Mouse (Mus musculus) liver, embryonic 16.5 days (tissue): ENCODE results near the gene Ttc39a. TPM values are rescaled to one million over a fixed set of nuclear protein-coding genes. Genes with fewer than 3 reads are reported as not detected.

ENCODE experiments used
- ATAC-seq: fragments of 200-750 bp; cut with Nextera tagmentation; 2 replicates; pipeline ENCODE4 v1.8.0; 2017; ENCODE audit warnings: low read depth, mild to moderate bottlenecking, moderate number of reproducible peaks, moderate library complexity
- H3K27ac ChIP-seq: fragments of 300-500 bp; sonication (generic); 2 replicates; pipeline ENCODE4 v1.5.1; 2014; ENCODE audit warnings: mild to moderate bottlenecking, low read length
- H3K27me3 ChIP-seq: fragments of 300-500 bp; sonication (generic); 2 replicates; pipeline ENCODE4 v1.6.1; 2014; ENCODE audit warnings: low read depth, low read length, mixed read lengths; ENCODE audit not compliant: control insufficient read depth, insufficient read depth
- H3K36me3 ChIP-seq: fragments of 300-500 bp; sonication (generic); 2 replicates; pipeline ENCODE4 v1.6.1; 2014; ENCODE audit warnings: mild to moderate bottlenecking; ENCODE audit not compliant: control insufficient read depth, insufficient read depth
- H3K4me1 ChIP-seq: fragments of 300-500 bp; sonication (generic); 2 replicates; pipeline ENCODE4 v1.6.1; 2014; ENCODE audit warnings: low read depth, low read length, mixed read lengths; ENCODE audit not compliant: control insufficient read depth
- H3K4me2 ChIP-seq: fragments of 300-500 bp; sonication (generic); 2 replicates; pipeline ENCODE4 v1.6.1; 2014; ENCODE audit warnings: low read depth, low read length, mixed read lengths
- H3K4me3 ChIP-seq: fragments of 300-500 bp; sonication (generic); 2 replicates; pipeline ENCODE4 v1.5.1; 2014; ENCODE audit warnings: low read depth, mild to moderate bottlenecking, low read length
- H3K9ac ChIP-seq: fragments of 300-500 bp; sonication (generic); 2 replicates; pipeline ENCODE4 v1.6.1; 2014; ENCODE audit warnings: low read depth, low read length
- H3K9me3 ChIP-seq: fragments of 300-500 bp; sonication (generic); replicated peaks from 2 replicates; pipeline ENCODE4 v1.6.1; 2016; ENCODE audit warnings: low read length; ENCODE audit not compliant: control insufficient read depth
- WGBS: fragments of 180-500 bp; shearing (Covaris S2); extraction: QIAGEN DNeasy Blood & Tissue Kit; methylation state at CpG from one replicate; pipeline ENCODE4 v1.1.7; 2014; ENCODE audit not compliant: insufficient replicate concordance; 5-methylcytosine and 5-hydroxymethylcytosine counted together
- polyA plus RNA-seq: library from polyadenylated mRNA; unstranded; fragments of >200 nt; fragmentation: Nextera tagmentation; extraction: Ambion mirVana; gene quantifications from 2 replicates; pipeline ENCODE4 v1.2.1, GENCODE M21; 2015

Gene Ttc39a
- polyA plus RNA-seq, 1 experiment from 2014 or later, result 11.8 TPM

DNA sequence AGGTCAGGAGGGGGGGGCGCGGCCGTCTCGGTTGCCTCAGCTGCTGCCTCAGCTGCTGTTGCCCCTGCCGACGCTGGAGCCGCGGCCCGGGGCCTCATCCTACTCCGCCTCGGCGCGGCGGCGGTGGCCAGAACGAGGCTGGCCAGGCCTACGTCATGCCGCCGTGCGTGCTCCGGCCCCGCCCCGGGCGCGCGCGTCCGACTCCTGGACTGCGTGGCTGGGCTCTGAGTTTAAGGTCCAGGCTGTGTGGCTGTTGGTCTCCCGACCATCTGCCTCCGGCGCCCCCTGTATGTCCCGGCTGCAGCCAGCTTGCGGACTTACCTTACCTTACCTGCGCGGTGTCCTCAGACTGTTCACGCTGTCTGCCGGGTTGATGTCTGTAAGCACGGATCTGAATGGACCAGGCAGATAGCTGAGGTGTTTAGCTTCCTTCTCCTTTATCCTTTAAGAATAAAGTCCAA lies 70.2 kb downstream of the Ttc39a start:
- H3K4me1 ChIP-seq, result peaks cover 20% of the 10 kb centered on the region
- H3K36me3 ChIP-seq, result peaks cover 9% of the 10 kb centered on the region
- H3K4me2 ChIP-seq, result peak overlapping the region; percentile 95
- WGBS, result under 1% methylated on average over 37 of the region's 39 CpGs
- no peaks in the 10 kb centered on the region for H3K27me3 ChIP-seq
- H3K9me3 ChIP-seq, result no peaks in the 10 kb centered on the region
- H3K27ac ChIP-seq, result peak overlapping the region; percentile 97
- H3K4me3 ChIP-seq, result peak overlapping the region; percentile 97
- peak; percentile 97 for ATAC-seq
- H3K9ac ChIP-seq, result peak overlapping the region; percentile 100

DNA sequence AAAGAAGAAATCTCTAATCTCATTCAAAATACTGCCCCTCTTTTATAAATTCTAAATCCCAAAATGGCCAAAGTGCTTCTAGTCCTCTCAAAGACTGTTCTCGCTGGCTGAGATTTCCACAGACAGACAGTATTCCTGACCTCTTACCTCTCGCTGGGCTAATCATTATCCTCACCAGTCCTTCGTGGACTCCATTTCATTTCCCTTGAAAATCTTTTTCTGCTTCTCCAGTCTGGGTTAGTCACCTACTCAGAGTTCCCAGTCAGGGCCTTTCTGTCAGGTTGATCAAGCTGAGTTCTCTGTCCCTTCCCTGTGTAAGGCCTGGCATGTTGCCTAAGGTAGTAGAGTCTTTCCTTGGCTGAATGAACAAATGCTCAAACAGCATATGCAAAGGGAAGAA lies 71.0 kb downstream of the Ttc39a start:
- no peak overlapping the region for H3K4me3 ChIP-seq
- no peak overlapping the region for H3K9ac ChIP-seq
- H3K36me3 ChIP-seq, result peaks cover 4% of the 10 kb centered on the region
- peaks cover 13% of the 10 kb centered on the region for H3K4me1 ChIP-seq
- H3K4me2 ChIP-seq, result no peak overlapping the region
- no peaks in the 10 kb centered on the region for H3K9me3 ChIP-seq
- H3K27me3 ChIP-seq, result no peaks in the 10 kb centered on the region
- 71% methylated on average over 3 of the region's 3 CpGs for WGBS
- no peak for ATAC-seq
- H3K27ac ChIP-seq, result no peak overlapping the region

DNA sequence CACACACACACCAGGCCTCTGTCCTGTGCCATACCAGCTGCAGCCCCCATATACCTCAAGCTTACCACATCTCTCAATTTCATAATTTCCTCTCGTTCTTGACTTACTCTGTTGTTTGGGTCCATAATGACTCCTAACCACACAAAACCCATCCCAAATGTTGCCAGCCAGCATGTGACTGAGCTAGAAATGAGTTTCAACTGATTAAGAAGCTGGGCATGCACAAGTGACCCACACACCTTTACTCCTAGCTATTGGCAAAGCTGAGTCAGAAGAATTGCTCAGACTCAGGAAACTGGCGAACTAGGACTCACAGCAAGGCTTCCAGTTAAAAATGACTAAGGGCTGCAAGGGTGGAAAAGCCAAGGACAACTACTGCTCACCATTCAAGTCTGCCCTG lies 75.0 kb downstream of the Ttc39a start:
- no peaks in the 10 kb centered on the region for H3K9me3 ChIP-seq
- no peaks in the 10 kb centered on the region for H3K36me3 ChIP-seq
- H3K4me2 ChIP-seq, result no peak overlapping the region
- H3K9ac ChIP-seq, result no peak overlapping the region
- no peaks in the 10 kb centered on the region; the same call in 1 of the 2 replicates for H3K4me1 ChIP-seq
- ATAC-seq, result no peak
- WGBS, result 59% methylated on average over 2 of the region's 2 CpGs
- no peak overlapping the region for H3K27ac ChIP-seq
- H3K27me3 ChIP-seq, result no peaks in the 10 kb centered on the region; the same call in 1 of the 2 replicates
- no peak overlapping the region for H3K4me3 ChIP-seq

DNA sequence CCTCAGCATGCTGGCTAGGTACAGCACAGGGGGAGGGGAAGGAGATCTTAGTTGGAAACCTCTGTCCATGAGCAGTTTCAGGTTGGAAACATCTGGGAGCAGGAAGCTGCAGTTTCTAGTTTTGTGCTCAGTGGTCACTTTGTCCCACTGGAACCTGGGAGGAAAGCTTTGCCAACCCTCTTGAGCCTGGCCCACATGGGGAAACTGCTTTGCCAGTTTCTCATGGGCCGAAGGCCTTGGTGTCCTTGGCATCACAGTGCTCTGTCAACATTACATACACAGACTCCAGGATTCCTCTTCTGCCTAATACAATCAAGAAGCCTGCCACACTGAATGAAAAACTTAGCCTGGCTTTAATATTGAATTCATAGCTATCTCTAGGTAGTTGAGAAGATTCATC lies 76.3 kb downstream of the Ttc39a start:
- H3K27me3 ChIP-seq, result no peaks in the 10 kb centered on the region; the same call in 1 of the 2 replicates
- H3K4me3 ChIP-seq, result no peak overlapping the region
- WGBS, result 77% methylated on average over 1 of the region's 1 CpGs
- no peak overlapping the region for H3K27ac ChIP-seq
- no peaks in the 10 kb centered on the region for H3K9me3 ChIP-seq
- H3K4me1 ChIP-seq, result no peaks in the 10 kb centered on the region
- no peak overlapping the region for H3K9ac ChIP-seq
- H3K4me2 ChIP-seq, result no peak overlapping the region
- ATAC-seq, result no peak
- H3K36me3 ChIP-seq, result no peaks in the 10 kb centered on the region

DNA sequence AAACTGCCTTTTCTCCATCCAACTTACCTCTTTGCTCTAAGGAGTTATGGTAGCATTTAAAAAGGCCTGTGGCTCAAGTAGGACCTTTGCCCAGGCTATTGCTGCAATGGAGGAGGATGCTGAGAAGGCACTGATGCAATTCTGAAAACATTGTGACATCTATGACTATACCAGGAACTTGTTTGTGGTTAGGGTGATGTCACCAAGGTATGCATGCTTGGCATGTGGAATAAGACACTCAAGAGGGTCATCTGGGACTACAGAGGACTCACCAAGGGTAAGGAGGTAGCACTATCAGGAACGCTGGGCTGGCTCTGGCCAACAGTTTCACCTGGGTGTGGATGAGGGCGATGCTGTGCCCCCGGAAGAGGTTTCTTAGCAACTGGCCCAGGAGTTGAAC lies 78.2 kb downstream of the Ttc39a start, which contains the start of gene Rnf11:
Gene Rnf11 (minus strand): TSS at position 108 of the 400 bp plus-strand sequence.
- peak; percentile 38; the same call in 1 of the 2 replicates for ATAC-seq
- H3K27me3 ChIP-seq, result no peaks in the 10 kb centered on the region; the same call in 1 of the 2 replicates
- H3K27ac ChIP-seq, result no peak within 1 kb of the TSS
- no peak within 1 kb of the TSS for H3K4me2 ChIP-seq
- WGBS, result 68% methylated on average over 3 of the region's 3 CpGs
- no peak within 1 kb of the TSS for H3K9ac ChIP-seq
- no peak within 1 kb of the TSS for H3K4me3 ChIP-seq
- H3K36me3 ChIP-seq, result no peaks in the 10 kb centered on the region
- no peaks in the 10 kb centered on the region for H3K9me3 ChIP-seq
- peaks cover 2% of the 10 kb centered on the region for H3K4me1 ChIP-seq

DNA sequence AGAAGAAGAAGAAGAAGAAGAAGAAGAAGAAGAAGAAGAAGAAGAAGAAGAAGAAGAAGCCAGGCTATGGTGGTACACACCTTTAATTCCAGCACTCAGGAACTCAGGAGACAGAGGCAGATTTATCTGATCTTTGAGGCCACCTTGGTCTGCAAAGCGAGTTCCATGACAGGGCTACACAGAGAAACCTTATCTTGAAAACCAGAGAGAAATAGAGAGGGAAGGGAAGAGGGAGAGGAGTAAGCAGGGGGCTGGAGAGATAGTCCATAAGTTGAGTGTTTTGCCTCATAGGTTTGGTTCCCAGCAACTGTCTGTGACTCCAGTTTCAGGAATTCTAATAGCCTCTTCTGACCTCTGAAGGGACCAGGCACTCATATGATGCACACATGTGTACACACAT lies 82.4 kb downstream of the Ttc39a start:
- Histone ChIP-seq H3K4me2 (no peak overlapping the region), H3K4me1 (peaks cover 2% of the 10 kb centered on the region), H3K36me3 (no peaks in the 10 kb centered on the region), H3K27me3 (no peaks in the 10 kb centered on the region; the same call in 1 of the 2 replicates), H3K4me3 (no peak overlapping the region), H3K27ac (no peak overlapping the region), H3K9ac (no peak overlapping the region), H3K9me3 (no peaks in the 10 kb centered on the region)
- 19% methylated on average over 1 of the region's 1 CpGs for WGBS
- peak; percentile 56 for ATAC-seq

DNA sequence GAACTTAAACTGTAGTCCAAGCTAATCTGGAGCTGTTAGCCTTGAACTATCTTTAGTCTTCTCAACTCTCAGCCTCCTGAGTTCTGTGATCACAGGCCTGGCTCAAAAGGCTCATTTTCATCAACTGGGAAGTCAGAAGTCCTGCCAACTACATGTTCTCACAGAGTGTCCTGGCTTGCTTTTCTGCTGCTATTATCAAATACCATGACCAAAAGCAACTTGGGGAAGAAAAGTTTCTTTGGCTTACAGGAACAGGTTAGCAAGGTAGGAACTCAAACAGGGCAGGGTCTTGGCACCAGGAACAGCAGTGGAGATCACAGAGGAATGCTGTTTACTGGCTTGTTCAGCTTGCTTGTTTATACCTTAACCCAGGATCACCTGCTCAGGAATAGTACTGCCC lies 87.2 kb downstream of the Ttc39a start:
- Histone ChIP-seq H3K36me3 (no peaks in the 10 kb centered on the region), H3K4me3 (no peak overlapping the region), H3K27ac (no peak overlapping the region), H3K9ac (no peak overlapping the region), H3K27me3 (peaks cover 2% of the 10 kb centered on the region; the same call in 1 of the 2 replicates), H3K9me3 (no peaks in the 10 kb centered on the region), H3K4me1 (peaks cover 2% of the 10 kb centered on the region), H3K4me2 (no peak overlapping the region)
- ATAC-seq, result no peak

Other genes with a start within 250 kb of the Ttc39a start
- gene Osbpl9, start 204.4 kb upstream of the Ttc39a start, polyA plus RNA-seq, result 27.2 and 28.6 TPM in 2 replicates
- gene Calr4, start 172.1 kb upstream of the Ttc39a start, polyA plus RNA-seq, result not detected in 2 replicates
- gene Eps15, start 126.4 kb upstream of the Ttc39a start, polyA plus RNA-seq, result 35.7 and 37.5 TPM in 2 replicates
- gene Rnf11, start 78.1 kb downstream of the Ttc39a start, polyA plus RNA-seq, result 25.9 and 29.3 TPM in 2 replicates
- not detected in 2 replicates for gene 4930522H14Rik, start 124.7 kb downstream of the Ttc39a start, polyA plus RNA-seq